Mouse (Mus musculus): ENCODE measurements around the gene Stoml1. TPM values are rescaled to one million over a fixed set of nuclear protein-coding genes. Genes with fewer than 3 reads are reported as not detected.

Gene Stoml1
- total and polyA plus RNA-seq, 3 experiments = 9.2 to 23.4 (median 9.6) TPM

DNA sequence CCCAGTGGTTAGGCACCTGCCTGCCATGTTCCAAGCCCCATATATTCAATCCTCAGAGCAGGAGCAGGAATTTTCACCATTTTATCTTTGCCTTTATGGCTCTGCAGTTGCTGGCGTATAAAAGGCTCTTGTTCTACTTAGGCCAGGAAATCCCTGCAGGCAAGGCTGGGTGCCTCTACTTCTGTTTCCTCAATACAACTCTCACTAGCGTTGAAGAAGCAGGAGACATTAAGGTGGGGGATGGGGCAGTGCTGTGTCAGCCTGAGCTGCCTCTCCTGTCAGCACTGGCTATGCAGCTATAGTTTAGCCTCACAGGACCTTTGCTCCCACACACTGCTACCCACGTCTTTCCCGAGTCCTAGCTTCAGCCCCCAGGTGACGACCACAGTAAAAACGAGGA is 21.2 kb upstream of the Stoml1 start:
- TF ChIP-seq EP300 (IDR thresholded peaks at IDR 0.05; ENCODE audit: insufficient read depth, low read depth, low read length) (no peak), CTCF (IDR thresholded peaks at IDR 0.05) (no peak), POLR2A (IDR thresholded peaks at IDR 0.05; ENCODE audit: insufficient read depth, low read depth, low read length) (no peak)
- 53% methylated on average over 6 of the region's 6 CpGs for WGBS
- Histone ChIP-seq H3K27me3 (ENCODE audit: control insufficient read depth, insufficient read depth, low read length) (no peaks in the 10 kb centered on the region), H3K9ac (ENCODE audit: low read depth, low read length) (no peak overlapping the region), H3K4me3 (no peak overlapping the region), H3K36me3 (ENCODE audit: control insufficient read depth, insufficient read depth, low read length) (peaks cover 2% of the 10 kb centered on the region; the same call in 1 of the 2 replicates), H3K27ac (peak overlapping the region; percentile 34), H3K79me2 (replicated peaks; ENCODE audit: control insufficient read depth, insufficient read depth, low read length) (no peaks in the 10 kb centered on the region), H3K4me1 (ENCODE audit: control insufficient read depth, insufficient read depth, low read length) (peaks cover 11% of the 10 kb centered on the region)
- peak in 1 of 2 experiments; percentile 19 for DNase-seq
- intact Hi-C loops (cut with DNase I) = no loop called here

DNA sequence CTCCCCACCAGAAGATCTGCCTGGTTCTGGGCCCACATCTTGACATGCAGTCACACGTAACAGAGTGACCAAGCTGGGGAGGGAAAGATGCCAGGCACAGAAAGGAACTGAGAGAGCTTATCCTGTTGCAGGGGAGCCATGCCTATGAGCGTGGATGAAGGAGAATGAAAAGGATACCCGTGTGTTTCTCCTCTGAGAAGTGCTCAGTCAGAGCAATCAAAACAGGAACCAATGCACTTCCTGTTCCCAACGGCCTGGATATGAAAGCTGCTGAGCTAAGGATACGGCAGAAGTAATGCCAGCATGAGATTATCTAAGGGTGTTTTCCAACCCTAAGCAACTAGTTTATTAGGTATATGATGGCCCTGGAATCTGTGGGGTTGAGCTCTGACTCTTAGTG is 20.6 kb upstream of the Stoml1 start:
- Histone ChIP-seq H3K4me1 (ENCODE audit: control insufficient read depth, insufficient read depth, low read length) (peaks cover 11% of the 10 kb centered on the region), H3K36me3 (ENCODE audit: control insufficient read depth, insufficient read depth, low read length) (peaks cover 2% of the 10 kb centered on the region; the same call in 1 of the 2 replicates), H3K79me2 (replicated peaks; ENCODE audit: control insufficient read depth, insufficient read depth, low read length) (no peaks in the 10 kb centered on the region), H3K9ac (ENCODE audit: low read depth, low read length) (no peak overlapping the region), H3K27me3 (ENCODE audit: control insufficient read depth, insufficient read depth, low read length) (no peaks in the 10 kb centered on the region), H3K27ac (peak overlapping the region; percentile 34), H3K4me3 (no peak overlapping the region)
- 25% methylated on average over 5 of the region's 5 CpGs for WGBS
- peak in 1 of 2 experiments; percentile 44 for DNase-seq
- 0 out of 2 replicates have a peak, but pooled peaks have one; percentile 17 for TF ChIP-seq EP300 (IDR thresholded peaks at IDR 0.05; ENCODE audit: insufficient read depth, low read depth, low read length)
- no peak for TF ChIP-seq CTCF (IDR thresholded peaks at IDR 0.05)
- intact Hi-C loops (cut with DNase I) = no loop called here

DNA sequence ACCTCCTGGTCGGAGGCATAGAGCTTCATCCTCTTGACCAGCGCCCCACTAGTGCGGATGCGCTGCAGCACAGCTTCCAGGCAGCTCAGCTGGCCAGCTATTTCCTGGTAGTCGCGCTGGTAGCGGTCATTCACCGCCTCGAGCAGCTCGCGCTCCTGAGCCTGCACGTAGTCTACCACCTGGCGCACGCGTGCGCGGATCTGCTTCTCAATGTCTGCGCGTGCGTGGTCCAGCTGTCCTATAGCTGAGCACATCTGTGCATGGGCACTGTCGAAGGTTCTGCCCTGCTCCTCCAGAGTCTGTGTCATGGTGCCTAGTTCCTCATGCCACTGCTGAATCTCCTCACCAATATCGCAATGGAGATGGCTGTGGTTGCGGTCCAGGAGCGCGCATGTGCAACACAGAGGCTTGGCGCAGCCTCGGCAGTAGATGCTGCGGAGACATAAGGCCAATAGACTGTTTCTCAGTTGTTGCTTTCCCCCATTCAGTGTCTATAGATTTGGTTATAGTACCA is 18.4 kb upstream of the Stoml1 start:
- Histone ChIP-seq H3K27me3 (ENCODE audit: control insufficient read depth, insufficient read depth, low read length) (no peaks in the 10 kb centered on the region), H3K79me2 (replicated peaks; ENCODE audit: control insufficient read depth, insufficient read depth, low read length) (peaks cover 2% of the 10 kb centered on the region; the same call in 1 of the 2 replicates), H3K27ac (no peak overlapping the region), H3K36me3 (ENCODE audit: control insufficient read depth, insufficient read depth, low read length) (peaks cover 2% of the 10 kb centered on the region; the same call in 1 of the 2 replicates), H3K9ac (ENCODE audit: low read depth, low read length) (no peak overlapping the region), H3K4me1 (ENCODE audit: control insufficient read depth, insufficient read depth, low read length) (peaks cover 11% of the 10 kb centered on the region), H3K4me3 (no peak overlapping the region)
- intact Hi-C loops (cut with DNase I) = no loop called here
- 95% methylated on average over 28 of the region's 28 CpGs for WGBS
- DNase-seq = no peak
- no peak for TF ChIP-seq EP300 (IDR thresholded peaks at IDR 0.05; ENCODE audit: insufficient read depth, low read depth, low read length)
- TF ChIP-seq CTCF (IDR thresholded peaks at IDR 0.05) = no peak
- no peak for TF ChIP-seq POLR2A (IDR thresholded peaks at IDR 0.05; ENCODE audit: insufficient read depth, low read depth, low read length)

DNA sequence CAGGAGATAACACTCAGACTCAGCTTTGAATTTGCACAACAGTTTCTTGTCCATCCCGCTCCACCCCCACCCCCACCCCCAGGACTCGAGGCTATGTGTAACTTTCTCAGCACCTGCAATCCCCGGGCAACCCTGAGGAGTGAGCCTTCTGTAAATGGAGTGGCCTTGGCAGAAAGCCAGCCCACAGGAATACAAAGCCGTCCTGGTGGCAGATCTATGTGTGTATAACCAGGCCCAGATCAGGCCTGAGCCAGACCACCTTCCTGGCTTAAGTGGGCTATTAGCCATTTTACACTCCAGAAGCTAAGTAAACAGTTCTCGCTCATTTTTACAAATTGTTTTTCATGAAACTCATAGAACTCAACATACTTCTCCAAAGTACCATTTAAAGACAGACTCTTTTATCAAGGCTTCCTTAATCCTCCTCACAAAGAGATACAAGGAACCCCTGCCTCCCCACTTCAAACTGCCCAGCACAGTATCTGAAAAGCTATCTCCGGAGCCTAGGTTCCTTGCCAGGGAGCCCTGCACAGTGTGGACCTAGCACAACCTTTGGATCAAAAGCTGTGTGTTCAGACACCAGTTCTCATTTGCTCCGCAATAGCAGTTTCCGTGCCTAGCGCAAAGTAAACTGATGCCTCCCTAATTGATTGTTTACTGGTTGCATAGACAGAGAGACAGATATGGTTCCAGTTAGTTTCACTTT is 11.0 kb upstream of the Stoml1 start:
- intact Hi-C loops (cut with DNase I) = no loop called here

DNA sequence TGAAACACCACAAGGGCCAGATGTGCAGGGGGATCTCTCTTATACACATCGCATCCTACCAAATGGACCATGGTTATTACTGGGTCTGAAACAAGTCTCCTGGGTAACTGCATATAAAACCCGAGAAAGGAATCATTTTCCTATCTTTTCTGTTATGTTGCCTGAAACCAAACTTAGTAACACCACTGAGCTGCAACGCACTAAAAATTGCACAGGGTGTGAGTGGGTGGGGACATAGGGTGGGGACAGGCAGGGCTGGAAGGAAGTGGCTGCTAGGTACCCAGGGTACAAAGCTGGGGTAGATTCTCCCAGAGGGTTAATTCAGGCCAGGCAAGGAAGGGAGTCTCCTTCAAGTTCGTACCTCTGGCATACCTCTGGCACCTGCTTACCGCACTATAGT is 10.3 kb upstream of the Stoml1 start:
- Histone ChIP-seq H3K4me1 (ENCODE audit: control insufficient read depth, insufficient read depth, low read length) (peaks cover 14% of the 10 kb centered on the region), H3K9ac (ENCODE audit: low read depth, low read length) (no peak overlapping the region), H3K36me3 (ENCODE audit: control insufficient read depth, insufficient read depth, low read length) (peaks cover 17% of the 10 kb centered on the region), H3K27me3 (ENCODE audit: control insufficient read depth, insufficient read depth, low read length) (no peaks in the 10 kb centered on the region), H3K4me3 (no peak overlapping the region), H3K27ac (no peak overlapping the region), H3K79me2 (replicated peaks; ENCODE audit: control insufficient read depth, insufficient read depth, low read length) (peaks cover 3% of the 10 kb centered on the region)
- WGBS = 65% methylated on average over 5 of the region's 5 CpGs
- intact Hi-C loops (cut with DNase I) = no loop called here
- DNase-seq = no peak
- TF ChIP-seq CTCF (IDR thresholded peaks at IDR 0.05) (no peak), EP300 (IDR thresholded peaks at IDR 0.05; ENCODE audit: insufficient read depth, low read depth, low read length) (no peak), POLR2A (IDR thresholded peaks at IDR 0.05; ENCODE audit: insufficient read depth, low read depth, low read length) (no peak)

More for the DNA sequence above, 11.0 kb upstream of the Stoml1 start:
- Histone ChIP-seq H3K79me2 (replicated peaks; ENCODE audit: control insufficient read depth, insufficient read depth, low read length) (peaks cover 3% of the 10 kb centered on the region), H3K9ac (ENCODE audit: low read depth, low read length) (no peak overlapping the region), H3K4me1 (ENCODE audit: control insufficient read depth, insufficient read depth, low read length) (peaks cover 10% of the 10 kb centered on the region), H3K4me3 (no peak overlapping the region), H3K27ac (no peak overlapping the region; the same call in 1 of the 2 replicates), H3K27me3 (ENCODE audit: control insufficient read depth, insufficient read depth, low read length) (no peaks in the 10 kb centered on the region), H3K36me3 (ENCODE audit: control insufficient read depth, insufficient read depth, low read length) (peaks cover 17% of the 10 kb centered on the region)
- DNase-seq = peak; percentile 37 to 41
- 54% methylated on average over 9 of the region's 9 CpGs for WGBS
- no peak for TF ChIP-seq CTCF (IDR thresholded peaks at IDR 0.05)
- no peak for TF ChIP-seq POLR2A (IDR thresholded peaks at IDR 0.05; ENCODE audit: insufficient read depth, low read depth, low read length)
- TF ChIP-seq EP300 (IDR thresholded peaks at IDR 0.05; ENCODE audit: insufficient read depth, low read depth, low read length) = no peak

DNA sequence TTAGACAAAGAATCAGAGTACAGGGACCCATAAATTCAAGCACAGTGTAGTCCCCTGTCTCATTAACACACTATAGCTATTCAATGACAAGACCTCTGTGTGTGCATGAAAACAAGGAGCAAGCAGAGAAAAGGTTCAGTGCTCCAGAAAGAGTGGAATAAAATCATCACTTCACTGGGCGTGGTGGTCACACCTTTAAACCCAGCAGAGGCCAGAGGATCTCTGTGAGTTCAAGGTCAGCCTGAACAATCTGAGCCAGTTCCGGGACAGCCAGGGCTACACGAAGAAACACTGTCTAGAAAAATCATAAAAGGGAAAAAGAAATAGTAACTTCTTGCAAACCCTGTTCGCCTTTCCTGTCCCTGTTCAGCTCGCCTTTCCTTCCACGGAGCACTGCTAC is 9.3 kb upstream of the Stoml1 start:
- DNase-seq = no peak
- WGBS = 74% methylated on average over 6 of the region's 6 CpGs
- no peaks in the 10 kb centered on the region for H3K27me3 ChIP-seq (ENCODE audit: control insufficient read depth, insufficient read depth, low read length)
- H3K27ac ChIP-seq = no peak overlapping the region
- peaks cover 17% of the 10 kb centered on the region for H3K36me3 ChIP-seq (ENCODE audit: control insufficient read depth, insufficient read depth, low read length)
- H3K4me1 ChIP-seq (ENCODE audit: control insufficient read depth, insufficient read depth, low read length) = peaks cover 14% of the 10 kb centered on the region
- H3K4me3 ChIP-seq = no peak overlapping the region
- intact Hi-C loops (cut with DNase I) = no loop called here
- no peak overlapping the region for H3K9ac ChIP-seq (ENCODE audit: low read depth, low read length)
- peaks cover 1% of the 10 kb centered on the region for H3K79me2 ChIP-seq (replicated peaks; ENCODE audit: control insufficient read depth, insufficient read depth, low read length)
- TF ChIP-seq CTCF (IDR thresholded peaks at IDR 0.05) (no peak), EP300 (IDR thresholded peaks at IDR 0.05; ENCODE audit: insufficient read depth, low read depth, low read length) (no peak), POLR2A (IDR thresholded peaks at IDR 0.05; ENCODE audit: insufficient read depth, low read depth, low read length) (no peak)

All from heart, adult 2 months (tissue).